Mouse (Mus musculus): ENCODE data around the gene Nptxr. TPM values are rescaled to one million over a fixed set of nuclear protein-coding genes. Genes with fewer than 3 reads are reported as not detected.

Gene Nptxr
- polyA plus RNA-seq, 1 experiment, result 8.0 TPM

- TF ChIP-seq EP300 (IDR thresholded peaks at IDR 0.05; ENCODE audit: insufficient read depth, low read depth, low read length) (no peak), CTCF (IDR thresholded peaks at IDR 0.05; ENCODE audit: low read depth, low read length) (no peak)
- Histone ChIP-seq H3K4me1 (ENCODE audit: control insufficient read depth, insufficient read depth, low read length) (no peaks in the 10 kb centered on the region), H3K27ac (ENCODE audit: insufficient read depth, low read length) (no peak overlapping the region), H3K9me3 (replicated peaks; ENCODE audit: control insufficient read depth, insufficient read depth, low read length, poor library complexity, severe bottlenecking) (no peaks in the 10 kb centered on the region), H3K9ac (ENCODE audit: low read depth, poor library complexity, severe bottlenecking) (no peak overlapping the region), H3K36me3 (ENCODE audit: control insufficient read depth, insufficient read depth, low read length, poor library complexity, severe bottlenecking) (no peaks in the 10 kb centered on the region), H3K4me3 (ENCODE audit: low read depth, low read length) (no peak overlapping the region), H3K27me3 (ENCODE audit: control insufficient read depth, insufficient read depth, low read length, poor library complexity, severe bottlenecking) (no peaks in the 10 kb centered on the region)
Observed at GRCm38 (mm10) chr15:79757118-79757517, 47.4 kb downstream of the Nptxr start.

- Histone ChIP-seq H3K4me1 (ENCODE audit: control insufficient read depth, insufficient read depth, low read length) (no peaks in the 10 kb centered on the region), H3K27me3 (ENCODE audit: control insufficient read depth, insufficient read depth, low read length, poor library complexity, severe bottlenecking) (no peaks in the 10 kb centered on the region), H3K36me3 (ENCODE audit: control insufficient read depth, insufficient read depth, low read length, poor library complexity, severe bottlenecking) (no peaks in the 10 kb centered on the region), H3K9me3 (replicated peaks; ENCODE audit: control insufficient read depth, insufficient read depth, low read length, poor library complexity, severe bottlenecking) (no peaks in the 10 kb centered on the region), H3K9ac (ENCODE audit: low read depth, poor library complexity, severe bottlenecking) (no peak overlapping the region), H3K4me3 (ENCODE audit: low read depth, low read length) (no peak overlapping the region), H3K27ac (ENCODE audit: insufficient read depth, low read length) (no peak overlapping the region)
- no peak for TF ChIP-seq CTCF (IDR thresholded peaks at IDR 0.05; ENCODE audit: low read depth, low read length)
- no peak for TF ChIP-seq EP300 (IDR thresholded peaks at IDR 0.05; ENCODE audit: insufficient read depth, low read depth, low read length)
- no peak for TF ChIP-seq POLR2A (IDR thresholded peaks at IDR 0.05; ENCODE audit: insufficient read depth, low read length)
Observed at GRCm38 (mm10) chr15:79755977-79756625, 48.5 kb downstream of the Nptxr start.

- no peaks in the 10 kb centered on the region for H3K9me3 ChIP-seq (replicated peaks; ENCODE audit: control insufficient read depth, insufficient read depth, low read length, poor library complexity, severe bottlenecking)
- TF ChIP-seq CTCF (IDR thresholded peaks at IDR 0.05; ENCODE audit: low read depth, low read length), result no peak
- H3K27ac ChIP-seq (ENCODE audit: insufficient read depth, low read length), result no peak overlapping the region
- no peaks in the 10 kb centered on the region for H3K27me3 ChIP-seq (ENCODE audit: control insufficient read depth, insufficient read depth, low read length, poor library complexity, severe bottlenecking)
- H3K4me3 ChIP-seq (ENCODE audit: low read depth, low read length), result no peak overlapping the region
- no peaks in the 10 kb centered on the region for H3K36me3 ChIP-seq (ENCODE audit: control insufficient read depth, insufficient read depth, low read length, poor library complexity, severe bottlenecking)
- no peaks in the 10 kb centered on the region for H3K4me1 ChIP-seq (ENCODE audit: control insufficient read depth, insufficient read depth, low read length)
- no peak overlapping the region for H3K9ac ChIP-seq (ENCODE audit: low read depth, poor library complexity, severe bottlenecking)
Observed at GRCm38 (mm10) chr15:79755176-79755575, 49.4 kb downstream of the Nptxr start.

- no peaks in the 10 kb centered on the region for H3K36me3 ChIP-seq (ENCODE audit: control insufficient read depth, insufficient read depth, low read length, poor library complexity, severe bottlenecking)
- H3K9me3 ChIP-seq (replicated peaks; ENCODE audit: control insufficient read depth, insufficient read depth, low read length, poor library complexity, severe bottlenecking), result no peaks in the 10 kb centered on the region
- no peaks in the 10 kb centered on the region for H3K27me3 ChIP-seq (ENCODE audit: control insufficient read depth, insufficient read depth, low read length, poor library complexity, severe bottlenecking)
- no peak overlapping the region for H3K4me3 ChIP-seq (ENCODE audit: low read depth, low read length)
- H3K4me1 ChIP-seq (ENCODE audit: control insufficient read depth, insufficient read depth, low read length), result no peaks in the 10 kb centered on the region
- no peak for TF ChIP-seq POLR2A (IDR thresholded peaks at IDR 0.05; ENCODE audit: insufficient read depth, low read length)
- no peak for TF ChIP-seq EP300 (IDR thresholded peaks at IDR 0.05; ENCODE audit: insufficient read depth, low read depth, low read length)
- TF ChIP-seq CTCF (IDR thresholded peaks at IDR 0.05; ENCODE audit: low read depth, low read length), result no peak
- H3K9ac ChIP-seq (ENCODE audit: low read depth, poor library complexity, severe bottlenecking), result no peak overlapping the region
- H3K27ac ChIP-seq (ENCODE audit: insufficient read depth, low read length), result no peak overlapping the region
Observed at GRCm38 (mm10) chr15:79753873-79754272, 50.7 kb downstream of the Nptxr start.

GRCm38 (mm10) chr15:79753420-79753752 is 51.2 kb downstream of the Nptxr start:
- H3K27me3 ChIP-seq (ENCODE audit: control insufficient read depth, insufficient read depth, low read length, poor library complexity, severe bottlenecking), result no peaks in the 10 kb centered on the region
- TF ChIP-seq CTCF (IDR thresholded peaks at IDR 0.05; ENCODE audit: low read depth, low read length), result no peak
- no peak for TF ChIP-seq POLR2A (IDR thresholded peaks at IDR 0.05; ENCODE audit: insufficient read depth, low read length)
- TF ChIP-seq EP300 (IDR thresholded peaks at IDR 0.05; ENCODE audit: insufficient read depth, low read depth, low read length), result no peak
- H3K9me3 ChIP-seq (replicated peaks; ENCODE audit: control insufficient read depth, insufficient read depth, low read length, poor library complexity, severe bottlenecking), result no peaks in the 10 kb centered on the region
- H3K36me3 ChIP-seq (ENCODE audit: control insufficient read depth, insufficient read depth, low read length, poor library complexity, severe bottlenecking), result no peaks in the 10 kb centered on the region
- H3K27ac ChIP-seq (ENCODE audit: insufficient read depth, low read length), result no peak overlapping the region
- no peak overlapping the region for H3K4me3 ChIP-seq (ENCODE audit: low read depth, low read length)
- H3K4me1 ChIP-seq (ENCODE audit: control insufficient read depth, insufficient read depth, low read length), result no peaks in the 10 kb centered on the region
- H3K9ac ChIP-seq (ENCODE audit: low read depth, poor library complexity, severe bottlenecking), result no peak overlapping the region

GRCm38 (mm10) chr15:79752742-79753419 is 51.7 kb downstream of the Nptxr start:
- no peaks in the 10 kb centered on the region for H3K4me1 ChIP-seq (ENCODE audit: control insufficient read depth, insufficient read depth, low read length)
- no peaks in the 10 kb centered on the region for H3K9me3 ChIP-seq (replicated peaks; ENCODE audit: control insufficient read depth, insufficient read depth, low read length, poor library complexity, severe bottlenecking)
- no peak overlapping the region for H3K27ac ChIP-seq (ENCODE audit: insufficient read depth, low read length)
- H3K27me3 ChIP-seq (ENCODE audit: control insufficient read depth, insufficient read depth, low read length, poor library complexity, severe bottlenecking), result no peaks in the 10 kb centered on the region
- H3K9ac ChIP-seq (ENCODE audit: low read depth, poor library complexity, severe bottlenecking), result no peak overlapping the region
- no peaks in the 10 kb centered on the region for H3K36me3 ChIP-seq (ENCODE audit: control insufficient read depth, insufficient read depth, low read length, poor library complexity, severe bottlenecking)
- TF ChIP-seq CTCF (IDR thresholded peaks at IDR 0.05; ENCODE audit: low read depth, low read length) (peak; percentile 95), EP300 (IDR thresholded peaks at IDR 0.05; ENCODE audit: insufficient read depth, low read depth, low read length) (no peak), POLR2A (IDR thresholded peaks at IDR 0.05; ENCODE audit: insufficient read depth, low read length) (no peak)
- no peak overlapping the region for H3K4me3 ChIP-seq (ENCODE audit: low read depth, low read length)
